Mouse (Mus musculus): ENCODE measurements around the gene Olfr1115. TPM values are rescaled to one million over a fixed set of nuclear protein-coding genes. Genes with fewer than 3 reads are reported as not detected.
"Not testable (repeated sequence)": the region's sequence is repeated elsewhere in the genome, so short reads cannot be mapped to it uniquely, and the experiment has no call there.

Gene Olfr1115
- not detected in 2 replicates for polyA plus RNA-seq (2015; fragmentation: Nextera tagmentation; extraction: Ambion mirVana)

DNA sequence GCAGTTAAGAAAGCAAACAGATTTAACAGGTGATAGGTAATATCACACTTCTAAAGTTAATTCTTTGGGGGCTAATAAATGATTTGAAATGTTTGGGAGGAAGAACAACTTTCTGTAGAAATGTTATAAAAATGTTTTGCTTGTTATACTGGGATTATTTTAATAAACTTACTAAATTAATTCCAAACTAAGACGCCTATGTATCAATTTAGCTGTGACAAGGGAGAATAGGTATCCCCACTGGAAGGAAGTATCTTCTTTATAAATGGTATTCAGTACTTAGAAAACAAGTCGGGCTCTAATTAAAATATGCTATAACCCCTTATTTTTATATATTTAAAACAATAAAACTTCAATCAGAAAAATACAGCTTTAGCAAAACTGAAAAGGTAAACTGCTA is at the start of gene Olfr1115:
Olfr1115 (plus strand) TSS at position 301 of the 400 bp plus-strand sequence.
- H3K9ac ChIP-seq (ENCODE audit: low read depth, low read length), result no peak within 1 kb of the TSS
- 51% methylated on average over 2 of the region's 2 CpGs for WGBS (ENCODE audit: insufficient replicate concordance)
- no peak within 1 kb of the TSS for H3K27ac ChIP-seq (ENCODE audit: low read length)
- no peak within 1 kb of the TSS for H3K4me2 ChIP-seq (ENCODE audit: low read depth, low read length)
- no peak for ATAC-seq (ENCODE audit: low read depth)
- H3K9me3 ChIP-seq (replicated peaks; ENCODE audit: control insufficient read depth, low read length), result no peaks in the 10 kb centered on the region
- no peaks in the 10 kb centered on the region for H3K36me3 ChIP-seq (ENCODE audit: control insufficient read depth, insufficient read depth)
- H3K27me3 ChIP-seq (ENCODE audit: control insufficient read depth, insufficient read depth, low read depth, low read length), result no peaks in the 10 kb centered on the region
- H3K4me3 ChIP-seq (ENCODE audit: low read depth, low read length), result no peak within 1 kb of the TSS
- no peaks in the 10 kb centered on the region for H3K4me1 ChIP-seq (ENCODE audit: control insufficient read depth, low read depth, low read length)

DNA sequence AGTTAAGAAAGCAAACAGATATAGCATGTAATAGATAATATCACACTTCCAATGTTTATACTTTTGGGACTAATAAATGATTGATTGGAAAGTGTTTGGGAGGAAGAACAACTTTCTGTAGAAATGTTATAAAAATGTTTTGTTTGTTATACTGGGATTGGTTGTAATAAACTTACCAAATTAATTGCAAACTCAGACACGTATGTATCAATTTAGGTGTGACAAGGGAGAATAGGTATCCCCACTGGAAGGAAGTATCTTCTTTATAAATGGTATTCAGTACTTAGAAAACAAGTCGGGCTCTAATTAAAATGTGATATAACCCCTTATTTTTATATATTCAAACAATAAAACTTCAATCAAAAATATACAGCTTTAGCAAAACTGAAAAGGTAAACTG is 39.1 kb upstream of the Olfr1115 start, which contains the start of gene Olfr1113:
Olfr1113 (plus strand) TSS at position 301 of the 400 bp plus-strand sequence.
- no peak within 1 kb of the TSS for H3K4me2 ChIP-seq (ENCODE audit: low read depth, low read length)
- no peaks in the 10 kb centered on the region for H3K36me3 ChIP-seq (ENCODE audit: control insufficient read depth, insufficient read depth)
- WGBS (ENCODE audit: insufficient replicate concordance), result 54% methylated on average over 2 of the region's 2 CpGs
- no peaks in the 10 kb centered on the region for H3K4me1 ChIP-seq (ENCODE audit: control insufficient read depth, low read depth, low read length)
- no peak within 1 kb of the TSS for H3K4me3 ChIP-seq (ENCODE audit: low read depth, low read length)
- no peaks in the 10 kb centered on the region for H3K27me3 ChIP-seq (ENCODE audit: control insufficient read depth, insufficient read depth, low read depth, low read length)
- ATAC-seq (ENCODE audit: low read depth), result no peak
- H3K27ac ChIP-seq (ENCODE audit: low read length), result no peak within 1 kb of the TSS
- H3K9ac ChIP-seq (ENCODE audit: low read depth, low read length), result no peak within 1 kb of the TSS
- no peaks in the 10 kb centered on the region; the same call in 1 of the 2 replicates for H3K9me3 ChIP-seq (replicated peaks; ENCODE audit: control insufficient read depth, low read length)

DNA sequence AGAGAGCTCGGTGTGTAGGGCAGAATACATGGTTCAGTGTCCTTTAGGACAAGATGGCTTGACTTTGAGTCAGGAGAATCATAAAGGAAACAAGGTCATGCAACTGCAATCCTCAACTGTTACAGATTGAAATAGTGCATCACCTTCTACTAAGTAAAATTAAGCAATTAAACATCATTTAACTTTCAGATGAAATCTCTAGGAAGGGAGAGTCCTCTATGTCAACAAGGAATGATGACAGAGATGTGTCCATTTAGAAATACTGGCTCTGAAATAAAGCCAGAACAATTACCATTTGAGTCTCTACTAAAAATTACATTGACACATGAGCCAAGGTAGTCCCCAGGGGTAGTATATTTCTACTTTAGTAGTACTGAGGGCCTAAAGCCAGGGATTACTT is 19.4 kb downstream of the Olfr1115 start, which contains the start of gene Olfr1116:
Olfr1116 (plus strand) TSS at position 301 of the 400 bp plus-strand sequence.
- 53% methylated on average over 1 of the region's 1 CpGs for WGBS (ENCODE audit: insufficient replicate concordance)
- H3K9me3 ChIP-seq (replicated peaks; ENCODE audit: control insufficient read depth, low read length), result no peaks in the 10 kb centered on the region

DNA sequence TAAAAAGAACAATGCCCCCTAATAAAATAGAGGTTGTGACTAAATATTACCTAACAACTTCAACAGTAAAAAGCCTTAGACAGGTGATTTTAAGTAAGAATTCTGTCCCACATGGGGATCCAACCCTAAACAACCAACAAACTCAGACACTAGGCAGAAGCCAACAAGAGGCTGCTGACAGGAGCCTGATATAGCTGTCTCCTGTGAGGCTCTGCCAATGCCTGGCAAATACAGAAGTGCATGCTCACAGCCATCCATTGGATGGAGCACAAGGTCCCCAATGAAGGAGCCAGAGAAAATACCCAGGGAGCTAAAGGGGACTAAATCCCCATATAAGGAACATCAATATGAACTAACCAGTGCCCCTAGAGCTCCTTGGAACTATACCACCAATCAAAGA is 46.2 kb downstream of the Olfr1115 start:
- H3K27me3 ChIP-seq (ENCODE audit: control insufficient read depth, insufficient read depth, low read depth, low read length); H3K36me3 ChIP-seq (ENCODE audit: control insufficient read depth, insufficient read depth); H3K4me3 ChIP-seq (ENCODE audit: low read depth, low read length); H3K9ac ChIP-seq (ENCODE audit: low read depth, low read length); H3K27ac ChIP-seq (ENCODE audit: low read length); H3K4me2 ChIP-seq (ENCODE audit: low read depth, low read length); ATAC-seq (ENCODE audit: low read depth); H3K9me3 ChIP-seq (replicated peaks; ENCODE audit: control insufficient read depth, low read length); H3K4me1 ChIP-seq (ENCODE audit: control insufficient read depth, low read depth, low read length): not testable (repeated sequence)

More for the DNA sequence above, 19.4 kb downstream of the Olfr1115 start, which contains the start of gene Olfr1116:
- no peak within 1 kb of the TSS for H3K4me2 ChIP-seq (ENCODE audit: low read depth, low read length)
- H3K9ac ChIP-seq (ENCODE audit: low read depth, low read length), result no peak within 1 kb of the TSS
- H3K4me3 ChIP-seq (ENCODE audit: low read depth, low read length), result no peak within 1 kb of the TSS
- no peak within 1 kb of the TSS for H3K27ac ChIP-seq (ENCODE audit: low read length)
- H3K4me1 ChIP-seq (ENCODE audit: control insufficient read depth, low read depth, low read length), result no peaks in the 10 kb centered on the region
- ATAC-seq (ENCODE audit: low read depth), result no peak
- H3K36me3 ChIP-seq (ENCODE audit: control insufficient read depth, insufficient read depth), result no peaks in the 10 kb centered on the region
- no peaks in the 10 kb centered on the region for H3K27me3 ChIP-seq (ENCODE audit: control insufficient read depth, insufficient read depth, low read depth, low read length)

Small RNA genes lying within 50 kb of the gene (microRNA-seq; reads per million reads assigned to microRNA genes)
- not detected for gene Gm27438

Other genes with a start within 250 kb of the Olfr1115 start
- not detected in 2 replicates for gene Olfr1102, start 249.6 kb upstream of the Olfr1115 start, polyA plus RNA-seq (2015; fragmentation: Nextera tagmentation; extraction: Ambion mirVana)
- not detected in 2 replicates for gene Olfr1104, start 220.9 kb upstream of the Olfr1115 start, polyA plus RNA-seq (2015; fragmentation: Nextera tagmentation; extraction: Ambion mirVana)
- not detected in 2 replicates for gene Olfr1105, start 211.5 kb upstream of the Olfr1115 start, polyA plus RNA-seq (2015; fragmentation: Nextera tagmentation; extraction: Ambion mirVana)
- gene Olfr1106, start 195.7 kb upstream of the Olfr1115 start, polyA plus RNA-seq (2015; fragmentation: Nextera tagmentation; extraction: Ambion mirVana), result not detected in 2 replicates
- gene Olfr1107, start 172.2 kb upstream of the Olfr1115 start, polyA plus RNA-seq (2015; fragmentation: Nextera tagmentation; extraction: Ambion mirVana), result not detected in 2 replicates
- gene Olfr1109, start 152.0 kb upstream of the Olfr1115 start, polyA plus RNA-seq (2015; fragmentation: Nextera tagmentation; extraction: Ambion mirVana), result not detected in 2 replicates
- gene Olfr259, start 133.4 kb upstream of the Olfr1115 start, polyA plus RNA-seq (2015; fragmentation: Nextera tagmentation; extraction: Ambion mirVana), result not detected in 2 replicates
- gene Olfr1110, start 107.7 kb upstream of the Olfr1115 start, polyA plus RNA-seq (2015; fragmentation: Nextera tagmentation; extraction: Ambion mirVana), result not detected in 2 replicates
- gene Olfr1111, start 95.4 kb upstream of the Olfr1115 start, polyA plus RNA-seq (2015; fragmentation: Nextera tagmentation; extraction: Ambion mirVana), result not detected in 2 replicates
- not detected in 2 replicates for gene Olfr1112, start 60.2 kb upstream of the Olfr1115 start, polyA plus RNA-seq (2015; fragmentation: Nextera tagmentation; extraction: Ambion mirVana)
- gene Olfr1113, start 39.0 kb upstream of the Olfr1115 start, polyA plus RNA-seq (2015; fragmentation: Nextera tagmentation; extraction: Ambion mirVana), result not detected in 2 replicates
- gene Olfr1116, start 19.5 kb downstream of the Olfr1115 start, polyA plus RNA-seq (2015; fragmentation: Nextera tagmentation; extraction: Ambion mirVana), result not detected in 2 replicates
- not detected in 2 replicates for gene Olfr1118, start 59.6 kb downstream of the Olfr1115 start, polyA plus RNA-seq (2015; fragmentation: Nextera tagmentation; extraction: Ambion mirVana)
- not detected in 2 replicates for gene Olfr1120, start 106.8 kb downstream of the Olfr1115 start, polyA plus RNA-seq (2015; fragmentation: Nextera tagmentation; extraction: Ambion mirVana)
- not detected in 2 replicates for gene Olfr1121, start 121.9 kb downstream of the Olfr1115 start, polyA plus RNA-seq (2015; fragmentation: Nextera tagmentation; extraction: Ambion mirVana)
- gene Olfr1122, start 137.8 kb downstream of the Olfr1115 start, polyA plus RNA-seq (2015; fragmentation: Nextera tagmentation; extraction: Ambion mirVana), result not detected in 2 replicates
- not detected in 2 replicates for gene Olfr1123, start 168.6 kb downstream of the Olfr1115 start, polyA plus RNA-seq (2015; fragmentation: Nextera tagmentation; extraction: Ambion mirVana)
- not detected in 2 replicates for gene Olfr1124, start 182.3 kb downstream of the Olfr1115 start, polyA plus RNA-seq (2015; fragmentation: Nextera tagmentation; extraction: Ambion mirVana)
- gene Olfr1126, start 205.9 kb downstream of the Olfr1115 start, polyA plus RNA-seq (2015; fragmentation: Nextera tagmentation; extraction: Ambion mirVana), result not detected in 2 replicates
- gene Pramel7, start 249.1 kb downstream of the Olfr1115 start, polyA plus RNA-seq (2015; fragmentation: Nextera tagmentation; extraction: Ambion mirVana), result not detected in 2 replicates

Measured in liver, embryonic 16.5 days (tissue).